Mouse (Mus musculus): ENCODE results near the gene Thbs3.

Gene Thbs3

DNA sequence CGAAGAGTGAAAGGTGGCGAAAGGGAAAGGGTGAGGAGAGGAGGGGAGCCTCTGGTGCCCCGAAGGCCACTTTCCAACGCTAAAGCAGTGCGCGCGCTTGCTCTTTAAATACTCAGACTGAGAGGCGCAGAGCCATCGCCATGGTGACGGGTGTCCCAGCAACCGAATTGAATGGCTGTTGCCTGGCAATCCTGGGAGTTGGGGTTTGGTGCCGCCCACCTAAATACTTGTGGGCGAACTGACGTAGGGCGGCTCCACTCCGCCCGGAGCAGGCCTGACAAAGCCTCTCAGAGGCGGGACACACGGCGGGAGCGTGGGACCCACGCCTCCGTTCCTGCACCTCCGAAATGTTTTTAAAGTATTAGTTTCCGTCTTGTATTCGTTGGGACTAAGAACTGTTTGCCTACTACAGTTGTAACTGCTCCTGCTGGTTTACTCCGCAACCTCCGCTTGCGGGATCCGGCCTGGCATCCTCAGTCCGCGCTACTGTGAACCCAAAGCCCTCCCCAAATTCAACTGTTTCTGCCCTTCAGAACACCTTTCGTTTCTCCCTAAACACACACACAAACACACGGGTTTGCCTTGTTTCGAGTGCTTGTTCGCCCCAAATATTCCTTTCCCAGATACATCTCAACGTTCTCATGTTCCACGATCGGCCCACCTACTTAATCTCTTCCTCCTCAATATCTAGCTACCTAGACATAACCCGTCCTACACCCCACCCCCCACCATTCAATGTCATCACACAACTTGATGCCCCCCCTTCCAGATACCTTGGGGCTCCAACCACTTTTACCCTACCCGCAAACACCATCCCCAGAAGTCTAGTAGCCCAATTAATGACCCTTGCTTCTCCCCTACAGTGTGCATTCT is 12.6 kb downstream of the Thbs3 start:
- DNase-seq (ENCODE audit: low spot score) = peak; percentile 87

DNA sequence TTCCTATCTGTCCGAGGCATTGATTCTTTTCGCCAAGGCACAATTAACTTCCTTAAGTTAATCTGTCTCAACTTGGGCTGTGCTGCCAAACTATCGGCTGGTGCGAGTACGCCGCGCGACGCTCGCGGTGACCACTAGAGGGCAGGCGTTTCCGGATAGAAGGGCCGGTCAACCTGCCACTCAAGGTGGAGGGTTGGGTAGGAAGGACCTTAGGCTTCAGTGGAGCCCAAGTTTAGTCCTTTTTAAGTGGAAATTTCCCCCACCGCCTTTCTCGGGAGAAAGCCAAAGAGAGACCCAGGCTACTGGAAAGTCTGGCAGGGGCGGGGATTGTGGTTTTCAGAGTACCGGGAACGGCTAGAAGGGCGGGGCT is 13.2 kb downstream of the Thbs3 start:
- peak; percentile 92 for DNase-seq (ENCODE audit: low spot score)

DNA sequence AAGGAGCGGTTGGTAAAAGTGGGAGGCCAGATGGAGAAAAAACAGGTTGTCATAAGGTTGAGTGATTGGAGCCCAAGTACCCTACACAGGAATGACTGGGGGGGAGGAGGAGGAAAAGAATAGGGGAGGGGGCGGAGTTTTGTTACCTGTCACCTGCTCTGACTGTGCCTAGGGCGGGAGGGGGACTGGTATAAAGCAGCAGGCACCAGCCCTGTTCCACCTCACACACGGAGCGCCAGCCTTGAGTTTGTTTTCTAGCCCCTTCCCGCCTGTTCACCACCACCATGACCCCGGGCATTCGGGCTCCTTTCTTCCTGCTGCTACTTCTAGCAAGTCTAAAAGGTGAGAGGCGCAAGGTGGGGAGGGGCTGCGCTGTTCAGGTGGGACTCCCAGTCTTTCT is 13.9 kb downstream of the Thbs3 start, which contains the start of gene Muc1:
Muc1 (plus strand) TSS at position 222 of the 400 bp plus-strand sequence.
- no peak for DNase-seq (ENCODE audit: low spot score)

DNA sequence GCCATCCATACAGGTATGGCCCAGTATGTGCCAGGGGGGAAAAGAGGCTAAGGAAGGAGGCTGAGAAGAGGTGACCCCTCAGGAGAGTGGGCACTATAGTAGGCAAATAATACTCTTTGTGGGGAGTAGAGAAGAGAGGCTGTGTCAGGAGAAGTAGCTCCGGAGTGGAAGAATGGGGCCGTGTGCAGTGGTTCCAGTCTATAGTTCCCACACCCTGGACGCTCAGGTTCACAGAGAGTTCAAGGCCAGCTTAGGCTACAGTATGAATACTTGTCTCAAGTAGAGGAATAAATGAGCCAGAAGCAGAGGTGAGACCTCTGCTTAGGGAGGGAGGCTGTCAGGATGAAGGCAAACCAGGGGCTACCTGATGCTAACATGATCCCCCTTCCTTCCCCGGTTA is 14.3 kb downstream of the Thbs3 start:
- no peak for DNase-seq (ENCODE audit: low spot score)

DNA sequence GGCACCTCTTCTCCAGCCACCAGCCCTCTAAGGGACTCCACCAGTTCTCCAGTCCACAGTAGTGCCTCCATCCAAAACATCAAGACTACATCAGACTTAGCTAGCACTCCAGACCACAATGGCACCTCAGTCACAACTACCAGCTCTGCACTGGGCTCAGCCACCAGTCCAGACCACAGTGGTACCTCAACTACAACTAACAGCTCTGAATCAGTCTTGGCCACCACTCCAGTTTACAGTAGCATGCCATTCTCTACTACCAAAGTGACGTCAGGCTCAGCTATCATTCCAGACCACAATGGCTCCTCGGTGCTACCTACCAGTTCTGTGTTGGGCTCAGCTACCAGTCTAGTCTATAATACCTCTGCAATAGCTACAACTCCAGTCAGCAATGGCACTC is 15.6 kb downstream of the Thbs3 start:
- no peak for DNase-seq (ENCODE audit: low spot score)

DNA sequence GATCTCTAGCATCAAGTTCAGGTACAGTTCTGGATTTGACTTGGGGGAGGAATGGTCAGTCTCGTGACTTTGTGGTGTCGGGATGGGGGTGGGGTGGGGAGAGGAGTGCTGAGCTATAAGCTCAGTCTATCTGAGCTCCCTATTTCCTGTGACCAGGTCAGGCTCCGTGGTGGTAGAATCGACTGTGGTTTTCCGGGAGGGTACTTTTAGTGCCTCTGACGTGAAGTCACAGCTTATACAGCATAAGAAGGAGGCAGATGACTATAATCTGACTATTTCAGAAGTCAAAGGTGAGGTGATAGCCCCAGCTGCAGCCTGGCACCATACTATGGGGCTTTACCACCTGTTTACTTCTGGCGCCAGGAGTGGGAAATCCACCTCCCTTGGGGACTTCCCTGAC is 16.4 kb downstream of the Thbs3 start:
- no peak for DNase-seq (ENCODE audit: low spot score)

DNA sequence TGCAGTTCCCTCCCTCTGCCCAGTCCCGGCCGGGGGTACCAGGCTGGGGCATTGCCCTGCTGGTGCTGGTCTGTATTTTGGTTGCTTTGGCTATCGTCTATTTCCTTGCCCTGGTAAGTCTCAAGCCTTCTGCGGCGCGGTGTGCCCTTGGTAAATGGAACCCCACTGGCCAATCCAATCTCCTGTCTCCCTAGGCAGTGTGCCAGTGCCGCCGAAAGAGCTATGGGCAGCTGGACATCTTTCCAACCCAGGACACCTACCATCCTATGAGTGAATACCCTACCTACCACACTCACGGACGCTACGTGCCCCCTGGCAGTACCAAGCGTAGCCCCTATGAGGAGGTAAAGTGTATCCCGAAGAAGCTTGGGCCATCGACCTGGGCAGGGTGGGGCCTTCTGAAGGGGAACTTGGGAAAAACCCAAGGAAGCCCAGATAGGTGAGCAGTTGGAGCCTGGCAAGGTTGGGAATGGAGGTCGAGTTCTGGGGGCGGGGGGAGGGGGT is 16.8 kb downstream of the Thbs3 start:
- DNase-seq (ENCODE audit: low spot score) = no peak

DNA sequence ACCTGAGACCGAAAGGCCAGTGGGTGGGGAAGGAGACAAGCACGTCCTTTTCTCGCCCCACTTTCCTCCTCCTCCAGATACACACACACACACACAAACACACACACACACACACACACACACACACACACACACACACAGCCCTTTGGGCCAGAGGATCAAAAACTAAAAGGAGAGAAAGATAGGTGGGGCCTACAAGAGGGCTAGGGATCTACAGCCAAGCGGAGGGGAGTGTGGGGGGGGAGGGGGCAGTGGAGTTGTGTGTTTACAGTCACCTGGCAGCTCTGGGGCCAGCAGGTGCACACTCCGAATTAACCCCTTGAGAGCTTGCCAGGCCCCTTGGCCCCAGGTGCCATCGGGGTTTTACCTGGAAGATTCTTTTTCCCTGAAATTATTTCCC is 17.6 kb downstream of the Thbs3 start:
- DNase-seq (ENCODE audit: low spot score) = no peak

DNA sequence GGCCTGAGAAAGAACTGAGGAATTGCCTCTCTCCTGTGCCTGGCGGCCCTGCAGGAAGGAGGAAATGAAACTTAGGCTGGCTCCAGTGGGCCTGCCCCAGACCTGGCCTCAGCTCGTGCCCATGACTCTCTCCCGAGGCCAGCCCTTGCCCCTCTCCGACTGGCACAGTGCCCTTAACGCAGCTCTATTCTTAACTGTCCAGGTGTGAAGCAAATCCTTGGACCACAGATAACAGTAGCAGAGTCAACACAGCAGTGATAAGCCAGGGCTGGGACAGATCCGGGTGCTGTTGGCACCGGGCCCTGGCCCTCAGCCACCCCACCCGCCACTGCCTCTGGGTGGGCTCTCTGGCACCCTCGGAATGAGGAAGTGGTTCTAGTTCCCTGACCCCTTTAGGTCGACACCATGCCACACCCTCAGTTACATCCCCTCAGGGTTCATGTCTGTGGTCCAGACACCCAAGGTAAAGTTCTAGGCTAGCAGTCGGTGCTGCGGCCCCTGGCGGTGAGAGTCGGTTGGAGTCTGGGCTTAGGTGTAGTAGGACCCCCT is 18.7 kb downstream of the Thbs3 start:
- DNase-seq (ENCODE audit: low spot score) = no peak

DNA sequence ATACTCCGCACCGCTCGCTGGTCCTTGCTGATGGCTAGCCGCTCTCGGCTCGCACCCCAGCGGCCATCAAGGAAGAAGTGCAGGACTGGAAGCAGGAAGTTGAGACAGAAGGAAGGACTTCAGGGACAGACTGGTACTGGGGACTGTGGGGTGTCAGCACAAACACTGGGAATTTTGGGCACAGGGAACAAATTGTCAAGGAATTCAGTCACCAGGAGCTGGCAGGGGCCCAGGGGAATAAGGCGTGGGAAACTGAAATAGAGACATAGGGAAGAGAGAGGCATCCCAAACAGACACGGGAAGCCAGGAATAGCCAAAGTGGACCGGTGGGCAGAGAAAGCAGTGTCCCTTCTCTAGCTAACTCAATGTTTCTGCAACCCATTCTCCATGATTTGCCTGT is 21.5 kb downstream of the Thbs3 start:
- DNase-seq (ENCODE audit: low spot score) = no peak

DNA sequence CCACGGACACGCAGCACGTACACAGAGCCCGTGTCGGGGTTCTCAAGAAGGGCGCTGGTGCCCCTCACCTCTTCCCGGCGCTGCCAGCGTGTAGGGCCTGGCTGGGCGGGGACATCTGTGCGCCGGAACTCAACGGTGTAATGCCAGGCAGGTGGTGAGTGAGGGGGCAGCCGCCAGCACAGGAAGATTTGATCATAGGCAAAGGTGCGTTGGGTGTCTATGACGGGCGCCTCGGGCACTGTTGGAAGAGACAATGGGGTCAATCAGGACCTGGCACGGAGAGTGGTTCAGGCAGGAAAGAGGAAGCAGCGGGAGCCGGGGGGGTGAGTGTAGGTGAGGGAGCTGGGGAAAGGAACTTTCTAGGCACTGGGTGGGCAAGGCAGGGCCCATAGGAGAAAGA is 22.7 kb downstream of the Thbs3 start:
- DNase-seq (ENCODE audit: low spot score) = no peak

DNA sequence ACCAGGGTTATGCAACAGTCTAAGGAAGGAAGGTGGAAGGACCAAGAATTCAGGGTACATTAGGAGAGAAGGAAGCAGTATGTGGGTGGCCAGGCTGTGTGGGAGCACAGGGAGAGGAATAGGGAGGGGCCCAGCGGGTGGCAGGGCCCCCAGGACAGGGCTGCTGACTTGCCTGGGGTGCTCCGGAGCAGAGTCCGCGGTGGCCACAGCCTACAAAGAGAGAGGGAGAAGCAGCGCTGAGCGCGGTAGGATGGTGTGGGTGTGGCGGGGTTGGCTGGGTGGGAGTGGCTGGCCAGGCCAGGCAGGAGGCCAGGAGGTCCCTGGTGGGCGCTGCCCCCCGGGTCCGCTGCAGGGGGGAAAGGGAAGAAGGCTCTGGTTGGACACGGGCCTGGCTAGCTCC is 23.5 kb downstream of the Thbs3 start:
- DNase-seq (ENCODE audit: low spot score) = no peak

DNA sequence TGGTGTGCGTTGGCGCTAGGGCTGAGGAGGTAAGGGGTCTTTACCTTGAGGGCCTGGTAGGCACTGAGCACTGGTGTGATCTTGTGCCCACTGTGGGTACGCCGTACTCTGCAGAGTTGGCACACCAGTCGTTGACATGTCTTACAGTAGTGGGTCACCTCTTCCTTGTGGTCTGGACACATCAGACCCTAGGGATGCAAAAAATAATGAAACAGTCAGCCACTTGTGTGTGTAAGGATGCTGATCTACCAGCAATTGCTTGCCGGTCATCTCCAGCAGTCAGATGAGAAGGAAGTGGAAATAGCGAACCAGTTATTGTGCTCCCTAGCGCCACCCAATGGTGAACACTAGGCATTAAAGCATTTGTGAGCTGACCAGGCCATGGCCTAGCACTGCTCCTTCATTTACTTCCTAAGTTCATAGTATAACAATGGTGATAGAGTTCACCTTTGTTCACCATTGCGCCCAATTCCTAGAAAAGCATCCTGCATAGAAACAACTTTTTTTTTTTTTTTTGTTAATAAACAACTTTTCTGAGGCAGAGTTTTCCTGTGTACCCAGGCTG is 27.4 kb downstream of the Thbs3 start:
- peak; percentile 64 for DNase-seq (ENCODE audit: low spot score)

DNA sequence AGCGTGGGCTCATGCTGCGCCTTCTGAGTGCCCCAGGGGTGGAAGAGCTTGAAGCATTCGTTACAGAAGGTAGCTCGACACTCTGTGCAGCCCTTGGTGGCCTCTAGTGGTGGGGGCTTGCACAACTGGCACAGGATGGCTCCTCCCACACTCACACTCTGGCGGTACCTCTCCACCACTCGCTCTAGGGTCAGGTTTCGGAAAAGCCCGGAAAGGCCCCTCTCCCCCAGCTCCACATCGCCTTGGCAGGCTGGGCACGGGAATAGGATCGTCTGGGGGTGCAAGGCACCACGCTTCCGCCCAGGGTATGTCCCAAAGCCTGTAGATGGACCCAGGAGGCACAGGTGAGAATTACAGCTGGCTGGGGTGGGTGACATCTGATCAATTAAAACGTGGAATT is 28.6 kb downstream of the Thbs3 start:
- DNase-seq (ENCODE audit: low spot score) = peak; percentile 33

DNA sequence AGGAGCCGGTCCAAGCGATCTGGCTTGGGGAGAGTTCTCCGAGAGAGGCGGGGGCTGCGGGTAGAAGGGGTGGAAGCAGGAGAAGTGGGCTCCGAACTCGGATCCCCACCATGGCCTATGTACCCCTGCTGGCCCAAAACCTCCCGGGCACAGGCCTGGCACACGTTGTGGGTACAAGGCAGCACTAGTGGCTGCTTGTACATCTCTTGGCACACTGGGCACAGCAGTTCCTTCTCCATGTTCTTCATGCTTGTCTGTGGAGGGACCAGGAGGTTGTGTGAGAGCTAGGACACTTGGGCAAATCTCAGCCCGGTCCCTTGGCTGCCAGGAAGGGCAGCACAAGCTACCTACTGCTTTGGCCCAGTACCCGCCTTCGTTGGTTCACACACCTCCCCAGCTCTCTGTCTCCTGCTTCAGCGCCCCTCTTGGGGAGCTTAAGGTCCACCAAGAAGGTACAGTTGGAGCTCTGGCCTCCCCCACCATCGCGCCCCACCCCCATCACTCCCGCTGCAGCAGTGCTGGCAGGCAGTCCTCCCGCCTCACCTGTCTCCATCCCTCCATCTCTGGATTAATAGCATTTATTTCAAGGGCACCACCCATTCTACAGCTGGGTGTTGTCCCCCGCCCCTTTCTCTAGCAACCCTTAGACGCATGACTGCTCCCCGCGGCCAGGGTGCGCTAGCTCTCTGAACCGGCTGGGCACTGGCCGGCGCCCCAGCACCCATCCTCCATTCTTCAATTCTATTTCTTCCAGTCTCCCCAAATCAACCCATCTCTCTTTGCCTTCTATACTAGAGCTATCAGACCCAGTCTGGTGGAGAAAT is 29.4 kb downstream of the Thbs3 start:
- no peak for DNase-seq (ENCODE audit: low spot score)

DNA sequence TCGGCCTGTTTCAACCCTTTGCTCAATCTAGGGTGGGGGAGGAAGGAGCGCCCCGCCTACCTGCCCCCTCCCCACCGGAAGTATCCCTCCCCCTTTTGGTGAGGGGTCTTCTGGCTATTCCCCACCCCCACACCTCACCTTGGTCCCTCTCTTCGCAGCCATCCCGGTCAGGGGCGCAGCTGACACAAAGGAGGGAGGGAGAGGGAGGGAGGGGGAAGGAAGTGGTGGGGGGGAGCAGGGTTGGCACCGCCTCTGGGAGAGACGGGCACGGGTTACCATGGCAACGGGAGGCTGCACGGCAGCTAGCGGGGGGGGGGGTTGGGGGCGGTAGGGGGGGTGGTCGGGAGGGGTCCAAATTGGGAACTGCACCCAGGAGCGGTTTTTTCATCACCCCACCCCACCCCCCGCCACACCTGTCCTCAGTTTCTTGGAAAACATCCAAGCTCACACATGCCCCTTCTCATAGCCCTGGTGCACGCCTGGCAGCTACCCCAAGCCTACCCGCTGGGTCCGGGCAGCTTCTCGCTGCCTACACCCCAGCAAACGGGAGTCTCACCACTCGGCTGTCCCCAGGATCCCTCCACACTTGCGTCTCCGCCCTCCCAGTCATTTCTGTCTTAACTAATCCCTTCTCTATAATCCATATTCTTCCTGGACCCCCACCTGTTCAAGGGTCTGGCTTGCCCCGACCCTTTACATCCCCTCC is 30.2 kb downstream of the Thbs3 start:
- DNase-seq (ENCODE audit: low spot score) = no peak

DNA sequence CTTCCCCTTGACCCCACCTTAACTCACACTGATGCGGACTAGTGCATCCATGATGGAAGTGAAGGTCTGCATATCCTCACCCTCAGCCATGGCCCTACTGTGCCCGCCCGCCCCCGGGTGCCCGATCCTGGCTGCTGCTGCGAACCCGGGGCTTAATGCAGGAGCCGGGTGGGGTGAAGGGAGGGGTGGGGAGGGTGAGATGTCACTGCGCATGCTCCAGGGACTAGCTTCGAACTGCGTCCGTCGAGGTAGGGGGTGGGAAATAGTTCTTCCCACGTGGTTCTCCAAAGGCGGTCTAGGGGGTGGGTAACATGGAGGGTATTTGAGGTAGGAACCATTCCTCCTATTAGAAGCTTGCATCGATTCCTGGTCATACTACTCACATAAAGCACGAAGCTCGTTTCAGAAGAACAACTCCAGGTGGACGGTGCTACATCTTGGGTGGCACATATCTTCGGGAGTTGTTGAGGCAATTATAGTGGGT is 30.8 kb downstream of the Thbs3 start, which contains the start of gene Krtcap2:
Krtcap2 (plus strand) TSS at position 279 of the 484 bp plus-strand sequence.
- no peak for DNase-seq (ENCODE audit: low spot score)

DNA sequence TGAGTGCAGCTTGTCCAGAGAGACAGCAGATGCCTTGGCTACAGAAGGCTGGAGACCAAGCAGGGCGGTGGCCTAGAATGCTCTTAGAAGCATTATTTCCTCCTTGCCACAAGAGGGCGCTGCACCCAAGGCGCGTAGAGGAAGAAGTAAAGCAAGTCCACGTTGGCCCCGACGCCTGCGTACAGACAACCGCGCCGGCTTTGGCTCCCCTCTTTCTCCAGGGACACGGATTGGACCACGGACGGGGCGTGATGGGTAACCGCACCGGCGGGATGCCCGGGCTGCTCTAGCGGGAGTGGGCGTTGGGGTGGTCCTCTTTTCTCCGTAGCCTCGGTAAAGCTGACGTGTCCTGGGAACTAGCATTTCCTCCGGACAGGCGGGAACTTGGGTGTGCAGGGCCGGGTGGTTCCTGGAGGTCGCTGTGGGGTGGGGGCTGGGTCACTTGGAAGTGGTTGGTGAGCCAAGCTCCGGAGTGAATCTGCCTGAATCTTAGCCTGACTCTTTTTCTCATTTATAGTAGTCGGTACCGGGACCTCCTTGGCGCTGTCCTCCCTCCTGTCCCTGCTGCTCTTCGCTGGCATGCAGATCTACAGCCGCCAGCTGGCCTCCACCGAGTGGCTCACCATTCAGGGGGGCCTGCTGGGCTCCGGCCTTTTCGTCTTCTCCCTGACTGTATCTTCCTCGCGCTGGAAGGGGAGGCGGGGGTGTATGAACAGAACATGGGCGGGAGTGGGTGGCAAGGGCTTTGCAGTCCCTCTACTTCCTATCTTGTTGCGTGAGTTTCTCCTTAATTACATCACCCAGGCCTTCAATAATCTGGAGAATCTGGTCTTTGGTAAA is 31.5 kb downstream of the Thbs3 start, which contains the start of gene Trim46:
Trim46 (minus strand) TSS at position 49 of the 840 bp plus-strand sequence.
- DNase-seq (ENCODE audit: low spot score) = peak; percentile 89

DNA sequence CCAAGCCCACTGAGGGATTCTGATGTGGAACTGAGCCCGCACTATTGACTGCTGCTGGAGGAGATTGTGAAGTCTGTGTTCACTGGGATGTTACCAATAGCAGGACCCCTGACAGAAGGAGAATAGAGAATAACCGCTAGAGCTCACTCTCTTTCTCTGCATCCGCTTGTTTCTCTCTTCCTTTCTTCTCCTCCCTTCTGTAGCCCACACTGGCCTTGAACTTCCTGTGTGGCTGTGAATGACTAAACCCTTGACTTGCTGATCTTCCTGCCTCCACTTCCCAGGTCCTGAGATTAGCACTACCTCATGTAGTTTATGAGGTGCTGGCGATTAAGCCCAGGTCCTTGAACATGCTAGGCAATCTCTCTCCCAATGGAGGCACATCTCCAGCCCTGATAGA is 32.5 kb downstream of the Thbs3 start:
- no peak for DNase-seq (ENCODE audit: low spot score)

DNA sequence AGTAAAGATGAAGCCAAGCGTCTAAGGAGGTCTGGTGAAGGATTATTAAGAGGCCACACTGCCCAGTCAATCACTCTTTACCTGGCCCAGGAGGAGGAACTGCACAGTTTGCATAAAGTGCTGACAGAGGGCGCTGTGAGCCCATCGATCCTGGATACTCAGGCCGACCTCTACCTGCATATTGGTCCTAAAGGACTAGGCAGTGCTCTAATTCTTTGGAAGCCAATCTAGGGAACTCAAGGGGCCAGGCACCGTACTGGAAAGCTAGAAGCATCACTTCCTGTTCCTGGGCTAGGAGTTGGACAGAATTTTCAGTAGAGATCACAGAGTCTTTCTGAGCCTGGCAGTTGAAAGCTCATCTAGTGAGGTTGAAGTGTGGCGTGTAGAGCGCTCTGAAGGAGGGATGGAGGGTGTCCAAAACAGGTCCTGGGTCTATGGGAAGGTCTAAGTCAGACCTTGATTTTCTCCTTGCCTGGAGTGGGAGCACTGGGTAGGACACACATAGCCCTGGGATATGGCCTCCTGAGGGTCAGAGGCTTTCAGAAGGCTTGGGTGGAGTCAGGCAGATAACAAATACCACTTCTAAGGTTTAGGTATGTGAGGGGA is 35.6 kb downstream of the Thbs3 start:
- DNase-seq (ENCODE audit: low spot score) = peak; percentile 76

Measured in urinary bladder, postnatal 14 days (tissue).